Mouse (Mus musculus): Measurements from ENCODE around the gene Gm28043. TPM values are rescaled to one million over a fixed set of nuclear protein-coding genes. Genes with fewer than 3 reads are reported as not detected.
A peak's percentile ranks its signal among the peaks of the same experiment; 100 is the strongest.

Gm28043 gene
- 3.0 and 3.1 TPM in 2 replicates for polyA plus RNA-seq (2015; fragmentation: Nextera tagmentation; extraction: Ambion mirVana)

- peak; percentile 94 for ATAC-seq
- H3K4me3 ChIP-seq (replicated peaks): peak within 1 kb of the TSS; percentile 95
- H3K9me3 ChIP-seq: no peaks in the 10 kb centered on the region
- peaks cover 12% of the 10 kb centered on the region for H3K36me3 ChIP-seq
- peaks cover 33% of the 10 kb centered on the region for H3K4me1 ChIP-seq (replicated peaks)
- H3K4me2 ChIP-seq (replicated peaks): peak within 1 kb of the TSS; percentile 93
- peak within 1 kb of the TSS; percentile 99 for H3K9ac ChIP-seq (replicated peaks)
- WGBS: 2% methylated on average over 52 of the region's 52 CpGs
- H3K27ac ChIP-seq: peak within 1 kb of the TSS; percentile 93
- H3K27me3 ChIP-seq: no peaks in the 10 kb centered on the region
These were observed at the start of gene Gm28043, which contains the start of gene Rnf8 for GRCm38 (mm10) chr17:29614115-29615023. Gm28043 (plus strand) TSS chr17:29614876. Rnf8 (plus strand) TSS chr17:29614790.

DNA sequence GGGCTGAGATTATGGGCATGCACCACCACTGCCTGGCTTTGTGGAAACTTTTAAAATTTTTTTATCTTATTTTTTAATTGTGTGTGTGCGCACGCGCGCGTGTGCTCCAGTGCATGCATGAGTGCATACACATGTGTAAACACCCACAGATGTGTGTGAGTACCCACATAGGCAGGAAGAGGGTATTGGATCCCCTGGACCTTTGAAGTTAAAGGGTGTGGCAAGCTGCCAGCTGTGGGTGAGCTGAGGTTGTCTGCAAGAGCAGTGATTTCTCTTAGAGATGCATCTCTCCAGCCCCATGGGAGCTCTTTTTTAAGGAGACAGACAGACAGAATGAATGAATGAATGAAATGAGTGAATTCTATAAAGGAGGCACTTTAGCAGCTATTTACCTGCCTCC lies 49.2 kb upstream of the Gm28043 start:
- H3K4me2 ChIP-seq (replicated peaks): no peak overlapping the region
- no peak overlapping the region for H3K4me3 ChIP-seq (replicated peaks)
- no peaks in the 10 kb centered on the region for H3K9me3 ChIP-seq
- peaks cover 43% of the 10 kb centered on the region for H3K36me3 ChIP-seq
- no peak overlapping the region for H3K27ac ChIP-seq
- no peaks in the 10 kb centered on the region for H3K4me1 ChIP-seq (replicated peaks)
- H3K9ac ChIP-seq (replicated peaks): no peak overlapping the region
- WGBS: 98% methylated on average over 5 of the region's 5 CpGs
- no peaks in the 10 kb centered on the region for H3K27me3 ChIP-seq
- ATAC-seq: no peak

DNA sequence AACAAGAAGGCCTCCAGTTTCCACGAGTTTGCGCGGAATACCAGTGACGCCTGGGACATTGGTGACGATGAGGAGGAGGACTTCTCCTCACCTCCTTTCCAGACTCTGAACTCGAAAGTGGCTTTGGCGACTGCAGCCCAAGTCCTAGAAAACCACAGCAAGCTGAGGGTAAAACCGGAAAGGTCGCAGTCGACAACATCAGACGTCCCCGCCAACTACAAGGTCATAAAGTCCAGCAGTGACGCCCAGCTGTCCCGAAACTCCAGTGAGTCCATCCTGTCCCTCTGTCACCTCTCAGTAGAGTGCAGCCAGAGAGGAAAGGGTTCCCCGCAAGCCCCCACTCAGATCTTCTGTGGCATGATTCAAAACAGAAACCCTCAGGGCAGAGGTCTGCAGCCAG lies 46.2 kb upstream of the Gm28043 start:
- no peaks in the 10 kb centered on the region for H3K27me3 ChIP-seq
- no peak overlapping the region for H3K9ac ChIP-seq (replicated peaks)
- no peaks in the 10 kb centered on the region for H3K9me3 ChIP-seq
- no peak overlapping the region for H3K27ac ChIP-seq
- H3K4me3 ChIP-seq (replicated peaks): no peak overlapping the region
- no peak for ATAC-seq
- H3K4me2 ChIP-seq (replicated peaks): no peak overlapping the region
- WGBS: 93% methylated on average over 15 of the region's 15 CpGs
- peaks cover 70% of the 10 kb centered on the region for H3K36me3 ChIP-seq
- H3K4me1 ChIP-seq (replicated peaks): no peaks in the 10 kb centered on the region

GRCm38 (mm10) chr17:29569831-29570230 lies 44.8 kb upstream of the Gm28043 start:
- no peak overlapping the region for H3K27ac ChIP-seq
- H3K9ac ChIP-seq (replicated peaks): no peak overlapping the region
- no peaks in the 10 kb centered on the region for H3K9me3 ChIP-seq
- H3K4me1 ChIP-seq (replicated peaks): no peaks in the 10 kb centered on the region
- ATAC-seq: no peak
- H3K4me2 ChIP-seq (replicated peaks): no peak overlapping the region
- 81% methylated on average over 6 of the region's 6 CpGs for WGBS
- no peaks in the 10 kb centered on the region for H3K27me3 ChIP-seq
- H3K4me3 ChIP-seq (replicated peaks): no peak overlapping the region
- H3K36me3 ChIP-seq: peaks cover 76% of the 10 kb centered on the region

DNA sequence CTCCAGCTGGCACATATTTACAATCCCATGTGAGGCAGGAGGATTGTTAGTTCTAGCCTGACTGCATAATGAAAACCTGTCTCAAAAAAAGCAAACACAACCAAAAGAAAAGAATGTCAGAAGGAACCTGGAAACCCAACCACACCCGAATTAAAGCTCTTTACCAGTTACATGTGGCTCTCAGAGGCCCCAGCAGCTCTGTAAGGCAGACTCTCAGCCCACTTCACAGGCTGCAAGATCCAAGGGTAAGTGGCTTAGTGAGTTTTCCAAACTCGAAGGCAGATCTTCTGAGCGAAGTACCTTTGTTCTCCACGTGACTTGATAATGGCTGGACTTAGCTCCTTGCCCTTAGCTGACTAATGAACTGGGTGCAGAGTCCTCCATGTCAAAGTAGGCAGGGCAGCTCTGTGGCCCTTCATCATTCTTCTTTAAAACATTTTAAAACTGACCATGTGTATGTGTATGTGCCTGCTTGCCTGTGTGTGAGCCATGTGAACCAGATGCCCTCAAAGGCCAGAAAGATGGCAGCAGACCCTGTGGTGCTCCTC lies 35.0 kb upstream of the Gm28043 start:
- H3K9ac ChIP-seq (replicated peaks): no peak overlapping the region
- WGBS: 84% methylated on average over 4 of the region's 4 CpGs
- H3K4me2 ChIP-seq (replicated peaks): no peak overlapping the region
- no peak overlapping the region for H3K27ac ChIP-seq
- peaks cover 81% of the 10 kb centered on the region for H3K36me3 ChIP-seq
- H3K4me1 ChIP-seq (replicated peaks): no peaks in the 10 kb centered on the region
- no peak overlapping the region for H3K4me3 ChIP-seq (replicated peaks)
- no peaks in the 10 kb centered on the region for H3K9me3 ChIP-seq
- no peak for ATAC-seq
- H3K27me3 ChIP-seq: no peaks in the 10 kb centered on the region

GRCm38 (mm10) chr17:29583569-29583968 lies 31.1 kb upstream of the Gm28043 start:
- no peaks in the 10 kb centered on the region for H3K9me3 ChIP-seq
- H3K27me3 ChIP-seq: no peaks in the 10 kb centered on the region
- H3K27ac ChIP-seq: no peak overlapping the region
- H3K4me3 ChIP-seq (replicated peaks): no peak overlapping the region
- 84% methylated on average over 5 of the region's 5 CpGs for WGBS
- peaks cover 3% of the 10 kb centered on the region; the same call in 1 of the 2 replicates for H3K4me1 ChIP-seq (replicated peaks)
- H3K36me3 ChIP-seq: peaks cover 59% of the 10 kb centered on the region
- H3K9ac ChIP-seq (replicated peaks): no peak overlapping the region
- H3K4me2 ChIP-seq (replicated peaks): no peak overlapping the region
- ATAC-seq: no peak

- no peak for ATAC-seq
- no peak overlapping the region for H3K4me2 ChIP-seq (replicated peaks)
- H3K4me3 ChIP-seq (replicated peaks): no peak overlapping the region
- H3K4me1 ChIP-seq (replicated peaks): peaks cover 10% of the 10 kb centered on the region
- H3K36me3 ChIP-seq: peaks cover 52% of the 10 kb centered on the region
- WGBS: 84% methylated on average over 5 of the region's 5 CpGs
- H3K9me3 ChIP-seq: no peaks in the 10 kb centered on the region
- no peaks in the 10 kb centered on the region for H3K27me3 ChIP-seq
- no peak overlapping the region for H3K27ac ChIP-seq
- no peak overlapping the region for H3K9ac ChIP-seq (replicated peaks)
These were observed 30.4 kb upstream of the Gm28043 start for GRCm38 (mm10) chr17:29584306-29584705.

DNA sequence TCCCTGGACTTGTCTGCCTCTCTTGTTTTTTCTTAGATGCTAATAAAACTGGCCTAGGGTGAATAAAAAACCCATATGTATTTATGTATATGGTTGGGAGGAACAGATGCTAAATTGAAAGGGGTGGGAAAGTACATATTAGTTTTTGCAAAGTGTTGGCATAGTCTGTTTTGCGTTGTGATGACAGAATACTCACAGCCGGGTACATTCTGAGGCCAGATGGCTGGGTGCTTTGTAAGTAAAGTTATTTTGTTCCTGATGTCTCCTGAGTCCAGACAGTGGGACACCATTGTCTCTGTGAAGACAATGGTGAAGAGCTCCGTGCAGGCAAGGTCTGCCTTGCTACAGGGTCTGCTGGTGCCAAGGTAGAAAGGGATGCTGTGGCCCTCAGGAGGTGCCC lies 29.9 kb upstream of the Gm28043 start:
- Histone ChIP-seq H3K9ac (replicated peaks) (no peak overlapping the region), H3K4me3 (replicated peaks) (no peak overlapping the region), H3K27me3 (no peaks in the 10 kb centered on the region), H3K36me3 (peaks cover 47% of the 10 kb centered on the region), H3K27ac (no peak overlapping the region), H3K9me3 (no peaks in the 10 kb centered on the region), H3K4me1 (replicated peaks) (peaks cover 14% of the 10 kb centered on the region), H3K4me2 (replicated peaks) (no peak overlapping the region)
- 69% methylated on average over 3 of the region's 3 CpGs for WGBS
- no peak for ATAC-seq

- H3K36me3 ChIP-seq: peaks cover 44% of the 10 kb centered on the region
- H3K27me3 ChIP-seq: no peaks in the 10 kb centered on the region
- no peak overlapping the region for H3K4me3 ChIP-seq (replicated peaks)
- 94% methylated on average over 6 of the region's 6 CpGs for WGBS
- no peaks in the 10 kb centered on the region for H3K9me3 ChIP-seq
- H3K9ac ChIP-seq (replicated peaks): no peak overlapping the region
- H3K27ac ChIP-seq: no peak overlapping the region
- peaks cover 18% of the 10 kb centered on the region for H3K4me1 ChIP-seq (replicated peaks)
- ATAC-seq: no peak
- H3K4me2 ChIP-seq (replicated peaks): no peak overlapping the region
These were observed 29.2 kb upstream of the Gm28043 start for GRCm38 (mm10) chr17:29585446-29585845.

GRCm38 (mm10) chr17:29586921-29587320 lies 27.8 kb upstream of the Gm28043 start:
- no peak overlapping the region for H3K4me2 ChIP-seq (replicated peaks)
- H3K9ac ChIP-seq (replicated peaks): no peak overlapping the region
- H3K4me3 ChIP-seq (replicated peaks): no peak overlapping the region
- WGBS: 85% methylated on average over 9 of the region's 9 CpGs
- peaks cover 32% of the 10 kb centered on the region for H3K36me3 ChIP-seq
- ATAC-seq: no peak
- H3K27me3 ChIP-seq: no peaks in the 10 kb centered on the region
- H3K4me1 ChIP-seq (replicated peaks): peaks cover 18% of the 10 kb centered on the region
- no peak overlapping the region for H3K27ac ChIP-seq
- no peaks in the 10 kb centered on the region for H3K9me3 ChIP-seq

- H3K27ac ChIP-seq: peak overlapping the region; percentile 35
- H3K27me3 ChIP-seq: no peaks in the 10 kb centered on the region
- H3K4me2 ChIP-seq (replicated peaks): no peak overlapping the region
- peaks cover 18% of the 10 kb centered on the region for H3K4me1 ChIP-seq (replicated peaks)
- H3K36me3 ChIP-seq: peaks cover 19% of the 10 kb centered on the region
- no peak overlapping the region for H3K4me3 ChIP-seq (replicated peaks)
- H3K9me3 ChIP-seq: no peaks in the 10 kb centered on the region
- no peak overlapping the region for H3K9ac ChIP-seq (replicated peaks)
- peak; percentile 81 for ATAC-seq
- WGBS: 39% methylated on average over 11 of the region's 11 CpGs
These were observed 25.3 kb upstream of the Gm28043 start for GRCm38 (mm10) chr17:29589221-29589898.
